Mouse (Mus musculus): Measurements from ENCODE around the gene St6galnac5. TPM values are rescaled to one million over a fixed set of nuclear protein-coding genes. Genes with fewer than 3 reads are reported as not detected.

Gene St6galnac5
- total and polyA plus RNA-seq, 3 experiments: 0.04 TPM; not detected in 2

- peak; percentile 98 for DNase-seq (ENCODE audit: extremely low read depth)
- Histone ChIP-seq H3K27ac (ENCODE audit: insufficient read depth, low read depth) (peak overlapping the region; percentile 50), H3K4me1 (ENCODE audit: control insufficient read depth in 1 of 2, insufficient read depth in 2 of 2) (peaks cover 19 to 37% of the 10 kb centered on the region in 2 experiments), H3K9me3 (replicated peaks; ENCODE audit: low read length) (no peaks in the 10 kb centered on the region), H3K9ac (ENCODE audit: insufficient read depth, low read depth) (peak overlapping the region; percentile 57), H3K79me2 (replicated peaks; ENCODE audit: control insufficient read depth, extremely low read depth, insufficient read depth, poor library complexity, severe bottlenecking) (no peaks in the 10 kb centered on the region), H3K4me3 (replicated peaks in 1 of 3; ENCODE audit: low read depth in 2 of 3, low read length in 2 of 3, poor library complexity in 1 of 3) (peak overlapping the region; percentile 8 to 42 (median 25)), H3K4me2 (ENCODE audit: insufficient read depth, low read depth, poor library complexity, severe bottlenecking) (peak overlapping the region; percentile 97), H3K27me3 (replicated peaks) (no peaks in the 10 kb centered on the region), H3K36me3 (replicated peaks in 1 of 2; ENCODE audit: control insufficient read depth in 1 of 2, insufficient read depth in 1 of 2, low read length in 1 of 2) (no peaks in the 10 kb centered on the region)
- in situ Hi-C loops (cut with MboI; ENCODE audit: low pct_ligation_motif_present, low pct_unique_long_range_greater_than_20kb, low sequenced_read_pairs): no loop called here
- dilution Hi-C loops (cut with MboI; ENCODE audit: extremely low pct_ligation_motif_present, extremely low pct_unique_long_range_greater_than_20kb, low sequenced_read_pairs): no loop called here
- TF ChIP-seq CTCF (conservative IDR thresholded peaks at IDR 0.05 in 1 of 2, IDR thresholded peaks at IDR 0.05 in 1 of 2; ENCODE audit: low read depth in 2 of 2, low read length in 2 of 2) (no peak), MAZ (IDR thresholded peaks at IDR 0.05; ENCODE audit: low read depth, low read length) (peak; percentile 92; the same call in 1 of the 2 replicates), RCOR1 (conservative IDR thresholded peaks at IDR 0.05; ENCODE audit: low read depth, low read length) (peak; percentile 90), EP300 (IDR thresholded peaks at IDR 0.05; ENCODE audit: low read length) (peak; percentile 90), UBTF (IDR thresholded peaks at IDR 0.05; ENCODE audit: low read depth, low read length) (0 out of 2 replicates have a peak, but pooled peaks have one; percentile 47), SMC3 (IDR thresholded peaks at IDR 0.05; ENCODE audit: low read depth, low read length) (peak; percentile 33), MEF2A (IDR thresholded peaks at IDR 0.05; ENCODE audit: borderline replicate concordance, low read depth, low read length) (peak; percentile 93), ZKSCAN1 (IDR thresholded peaks at IDR 0.05; ENCODE audit: borderline replicate concordance, low read depth, low read length) (peak; percentile 51; the same call in 1 of the 2 replicates), IRF4 (IDR thresholded peaks at IDR 0.05; ENCODE audit: low read depth, low read length) (peak; percentile 94), ZC3H11A (IDR thresholded peaks at IDR 0.05; ENCODE audit: low read depth, low read length) (no peak), BHLHE40 (IDR thresholded peaks at IDR 0.05; ENCODE audit: low read depth, low read length) (peak; percentile 95), PAX5 (IDR thresholded peaks at IDR 0.05; ENCODE audit: low read length) (no peak), USF1 (IDR thresholded peaks at IDR 0.05; ENCODE audit: low read depth, low read length) (peak; percentile 11; the same call in 1 of the 2 replicates), HCFC1 (IDR thresholded peaks at IDR 0.05; ENCODE audit: low read depth, low read length) (peak; percentile 24; the same call in 1 of the 2 replicates), NRF1 (IDR thresholded peaks at IDR 0.05; ENCODE audit: low read depth, low read length) (peak; percentile 13; the same call in 1 of the 2 replicates), RAD21 (IDR thresholded peaks at IDR 0.05; ENCODE audit: low read depth, low read length) (no peak; the same call in 1 of the 2 replicates), CHD2 (IDR thresholded peaks at IDR 0.05; ENCODE audit: low read length) (peak; percentile 87), GABPA (IDR thresholded peaks at IDR 0.05; ENCODE audit: insufficient replicate concordance, low read depth, low read length) (no peak), TCF12 (IDR thresholded peaks at IDR 0.05; ENCODE audit: low read depth, low read length) (peak; percentile 92), TBP (conservative IDR thresholded peaks at IDR 0.05; ENCODE audit: low read depth, low read length) (0 out of 2 replicates have a peak, but pooled peaks have one; percentile 59), JUN (IDR thresholded peaks at IDR 0.05; ENCODE audit: insufficient read depth, low read depth, low read length) (peak; percentile 51; the same call in 1 of the 2 replicates), MXI1 (IDR thresholded peaks at IDR 0.05; ENCODE audit: low read depth, low read length) (peak; percentile 62), NELFE (IDR thresholded peaks at IDR 0.05; ENCODE audit: low read depth, low read length) (no peak; the same call in none of the 2 replicates), CHD1 (IDR thresholded peaks at IDR 0.05; ENCODE audit: low read depth, low read length) (0 out of 2 replicates have a peak, but pooled peaks have one; percentile 6), KAT2A (IDR thresholded peaks at IDR 0.05; ENCODE audit: insufficient replicate concordance, low read length) (no peak), ELF1 (IDR thresholded peaks at IDR 0.05; ENCODE audit: low read depth, low read length) (peak; percentile 63), E2F4 (IDR thresholded peaks at IDR 0.05; ENCODE audit: insufficient replicate concordance, low read depth, low read length) (no peak), MAFK (IDR thresholded peaks at IDR 0.05; ENCODE audit: insufficient replicate concordance, low read length) (peak; percentile 84), JUND (conservative IDR thresholded peaks at IDR 0.05; ENCODE audit: low read depth, low read length) (peak; percentile 65), POLR2AphosphoS2 (IDR thresholded peaks at IDR 0.05; ENCODE audit: low read depth, low read length) (no peak), ETS1 (conservative IDR thresholded peaks at IDR 0.05; ENCODE audit: low read depth, low read length) (peak; percentile 93), MAX (IDR thresholded peaks at IDR 0.05; ENCODE audit: low read length) (peak; percentile 99), MYC (IDR thresholded peaks at IDR 0.05; ENCODE audit: low read depth, low read length) (peak; percentile 92), SIN3A (IDR thresholded peaks at IDR 0.05; ENCODE audit: low read length) (peak; percentile 75), POLR2A (IDR thresholded peaks at IDR 0.05; ENCODE audit: low read depth, low read length) (peak; percentile 70), ZNF384 (IDR thresholded peaks at IDR 0.05; ENCODE audit: low read depth, low read length) (no peak), ZMIZ1 (IDR thresholded peaks at IDR 0.05; ENCODE audit: low read depth, low read length) (peak; percentile 52; the same call in 1 of the 2 replicates)
Measured at GRCm38 (mm10) chr3:152912216-152913101, 69.6 kb downstream of the St6galnac5 start.

Measured in CH12.LX (cell line).